Mouse (Mus musculus): ENCODE data around the gene Dph1.

DNA sequence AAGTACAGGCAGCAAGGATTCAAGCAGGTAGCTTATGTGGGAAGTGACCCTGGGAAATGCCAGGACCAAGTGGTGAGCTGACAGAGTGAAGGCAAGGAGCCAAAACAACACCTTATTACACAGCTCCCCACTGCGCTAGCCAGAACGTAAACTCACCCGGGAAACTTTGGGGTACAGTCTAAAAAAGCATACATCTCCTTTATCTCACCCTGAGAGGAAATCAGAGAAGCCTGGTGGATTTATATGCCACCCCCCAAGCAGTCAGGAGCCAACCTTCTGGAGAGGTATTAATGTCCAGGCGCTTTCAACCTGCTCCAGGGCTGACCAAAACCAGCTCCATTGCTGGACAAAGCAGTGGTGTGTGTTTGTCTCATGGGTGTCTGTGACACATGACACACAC lies 12.9 kb upstream of the Dph1 start:
- TF ChIP-seq CTCF (IDR thresholded peaks at IDR 0.05; ENCODE audit: borderline replicate concordance, insufficient read depth, low read depth, low read length) (no peak), POLR2A (IDR thresholded peaks at IDR 0.05; ENCODE audit: borderline replicate concordance, insufficient read depth, low read length) (no peak)

All from cerebellum, adult 2 months (tissue).